Mouse (Mus musculus) spleen, adult 2 months (tissue): ENCODE measurements around the gene 1700001O22Rik.

Experiments
- CTCF ChIP-seq: fragments of 200-500 bp; IDR thresholded peaks from 2 replicates; pipeline ENCODE4 v1.5.1; 2011; ENCODE audit warnings: mild to moderate bottlenecking, inconsistent platforms; ENCODE audit not compliant: insufficient read depth, insufficient read length, insufficient replicate concordance; ENCODE audit errors: extremely low read depth
- POLR2A ChIP-seq: fragments of 200-500 bp; IDR thresholded peaks from 2 replicates; pipeline ENCODE4 v1.6.1; 2011; ENCODE audit warnings: low read depth, low read length, inconsistent platforms

DNA sequence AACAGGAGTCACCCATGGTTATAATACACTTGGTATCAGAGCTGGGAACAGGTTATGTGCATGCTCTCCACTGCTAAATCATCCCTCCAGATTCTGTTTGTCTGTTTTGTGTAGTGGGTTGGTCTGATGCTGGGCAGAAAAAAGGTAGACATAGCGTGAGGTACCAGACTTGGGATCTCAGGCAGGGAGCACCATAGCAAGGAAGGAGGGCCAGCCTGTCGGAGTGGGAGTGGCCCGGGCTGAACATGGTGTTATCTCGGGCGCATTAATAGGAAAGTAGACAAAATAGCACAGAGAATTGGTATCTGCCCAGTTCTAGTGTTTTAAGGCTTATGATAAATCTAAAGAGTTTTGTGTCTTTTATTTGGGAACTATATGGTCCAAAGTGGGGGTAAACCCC, 34.9 kb downstream of the 1700001O22Rik start:
- TF ChIP-seq CTCF, result no peak
- no peak for TF ChIP-seq POLR2A
